Mouse (Mus musculus) mesoderm, embryonic 11.5 days (tissue): ENCODE results near the gene Acd.

Experiments
- DNase-seq: peaks from one replicate; pipeline ENCODE4 v3.0.0-alpha.2; 2012; ENCODE audit warnings: low read depth, low spot score

The Acd gene

GRCm38 (mm10) chr8:105648929-105649328, 52.0 kb downstream of the Acd start:
- DNase-seq = no peak
